ENCODE assay signal across 8 mouse cellular contexts in genomic region chr5:125389579-125390441, GRCm38 (mm10). TPM values are rescaled to one million over a fixed set of nuclear protein-coding genes. Genes with fewer than 3 reads are reported as not detected.
DNase-seq lines count a peak whose midpoint lies in the region; ATAC-seq lines count a peak whose summit lies in the region.

TSS of gene Ubc (minus strand) at chr5:125390202.

- H3K9ac ChIP-seq in intestine, embryonic 16.5 days (ENCODE audit: low read depth, low read length): peak within 1 kb of the TSS; percentile 100

- ATAC-seq in intestine, embryonic 16.5 days: peak; percentile 45

- DNase-seq in adrenal gland, adult 18-20 months (ENCODE audit: low spot score in 2 of 2): peak; percentile 89
- DNase-seq in embryo, embryonic 11 days: peak; percentile 93
- peak; percentile 79 to 89 for DNase-seq in gastrocnemius, postnatal 4 days (ENCODE audit: low spot score in 2 of 2)
- DNase-seq in left cerebral cortex, postnatal 36 days (ENCODE audit: low spot score in 2 of 2): peak; percentile 87
- peak; percentile 89 for DNase-seq in midbrain, embryonic 10.5 days (ENCODE audit: low spot score)
- peak; percentile 66 to 70 for DNase-seq in right cerebral cortex, postnatal 36 days (ENCODE audit: low spot score in 2 of 2)
- DNase-seq in urinary bladder, postnatal 4 days (ENCODE audit: low spot score in 2 of 2): peak; percentile 83 to 89

- H3K27me3 ChIP-seq in intestine, embryonic 16.5 days (replicated peaks; ENCODE audit: control insufficient read depth, insufficient read depth, low read length): no peaks in the 10 kb centered on the region
- H3K27me3 ChIP-seq in midbrain, embryonic 10.5 days (ENCODE audit: low read depth, poor library complexity, severe bottlenecking): no peaks in the 10 kb centered on the region

- WGBS in intestine, embryonic 16.5 days: under 1% methylated on average over 69 of the region's 69 CpGs
- 1% methylated on average over 68 of the region's 69 CpGs for WGBS in midbrain, embryonic 10.5 days

- peak within 1 kb of the TSS; percentile 80 for H3K4me2 ChIP-seq in intestine, embryonic 16.5 days (ENCODE audit: low read depth, low read length)

- peak within 1 kb of the TSS; percentile 99 for H3K27ac ChIP-seq in intestine, embryonic 16.5 days (ENCODE audit: low read length)
- H3K27ac ChIP-seq in midbrain, embryonic 10.5 days (replicated peaks): peak within 1 kb of the TSS; percentile 100

- no peaks in the 10 kb centered on the region for H3K9me3 ChIP-seq in intestine, embryonic 16.5 days (ENCODE audit: control insufficient read depth, low read length)
- no peaks in the 10 kb centered on the region for H3K9me3 ChIP-seq in midbrain, embryonic 10.5 days (replicated peaks)

- H3K36me3 ChIP-seq in intestine, embryonic 16.5 days (ENCODE audit: control insufficient read depth, insufficient read depth, low read length): peaks cover 4% of the 10 kb centered on the region
- peaks cover 25% of the 10 kb centered on the region for H3K36me3 ChIP-seq in midbrain, embryonic 10.5 days

- peaks cover 30% of the 10 kb centered on the region for H3K4me1 ChIP-seq in intestine, embryonic 16.5 days (ENCODE audit: control insufficient read depth, insufficient read depth, low read length)
- H3K4me1 ChIP-seq in midbrain, embryonic 10.5 days: peaks cover 49% of the 10 kb centered on the region

- intact Hi-C loops in left cerebral cortex, postnatal 36 days (cut with DNase I): loop anchor here (1.0 kb wide), 1 partner anchor 15 kb away; no protein-coding TSS in a partner anchor

- H3K4me3 ChIP-seq in intestine, embryonic 16.5 days (ENCODE audit: low read length): peak within 1 kb of the TSS; percentile 100
- peak within 1 kb of the TSS; percentile 99 for H3K4me3 ChIP-seq in midbrain, embryonic 10.5 days

RNA-seq across cellular contexts. Expression of gene Ubc, which starts in this region (rescaled TPM):
- 1,000 to 10,000 TPM; 1,721 to 2,004 TPM for total RNA-seq in adrenal gland, adult 18-20 months (2021)
- total RNA-seq in gastrocnemius, postnatal 4 days (2021): 100 to 1,000 TPM; 650 to 744 TPM
- polyA plus RNA-seq in intestine, embryonic 16.5 days (2015; fragmentation: Nextera tagmentation; extraction: Ambion mirVana): 897 and 920 TPM in 2 replicates
- 100 to 1,000 TPM; 817 to 877 TPM for total RNA-seq in left cerebral cortex, postnatal 36 days (2021)
- 957 and 1,129 TPM in 2 replicates for polyA plus RNA-seq in midbrain, embryonic 10.5 days (2016; fragmentation: Nextera tagmentation; extraction: Ambion mirVana)

Comparison
In these comparisons a context has a peak if more than half of its experiments do, and no peak if none do; other contexts are left out.
1. Peak in every context shown above with its lines: DNase-seq, ATAC-seq, H3K4me3 ChIP-seq and H3K27ac ChIP-seq.